Mouse (Mus musculus) spleen, embryonic (tissue): ENCODE data around the gene Skint5.
"Not testable (repeated sequence)": the region's sequence is repeated elsewhere in the genome, so short reads cannot be mapped to it uniquely, and the experiment has no call there.

Experiments used
- CTCF ChIA-PET: fragments of 350-600 bp; sonication (Branson Sonifier 250); formaldehyde crosslinking; loops from one replicate; lab custom pipeline; 2022; lab: Charles Lee

The Skint5 gene

DNA sequence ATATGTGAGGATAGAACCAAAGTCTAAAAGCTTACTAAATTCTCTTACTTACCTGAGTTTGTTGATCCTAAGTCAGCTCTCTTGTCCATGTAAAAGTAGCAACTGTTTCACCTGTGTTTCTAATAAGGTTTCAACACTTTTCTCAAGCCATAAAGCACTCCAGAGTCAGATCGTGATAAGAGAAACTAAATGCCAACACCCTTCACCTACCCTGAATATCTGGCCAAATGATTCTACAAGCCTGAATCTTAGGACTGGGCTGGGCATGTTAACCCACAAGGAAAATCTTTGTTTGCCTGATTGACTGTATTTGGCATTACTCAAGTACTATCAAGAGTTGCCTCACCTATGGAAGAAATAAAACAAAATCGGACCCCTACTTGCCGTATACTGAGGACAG is at the start of gene Skint5:
Gene Skint5, minus strand, starts transcription at position 101 of the 400 bp plus-strand sequence.
- CTCF ChIA-PET, result no interaction called here

DNA sequence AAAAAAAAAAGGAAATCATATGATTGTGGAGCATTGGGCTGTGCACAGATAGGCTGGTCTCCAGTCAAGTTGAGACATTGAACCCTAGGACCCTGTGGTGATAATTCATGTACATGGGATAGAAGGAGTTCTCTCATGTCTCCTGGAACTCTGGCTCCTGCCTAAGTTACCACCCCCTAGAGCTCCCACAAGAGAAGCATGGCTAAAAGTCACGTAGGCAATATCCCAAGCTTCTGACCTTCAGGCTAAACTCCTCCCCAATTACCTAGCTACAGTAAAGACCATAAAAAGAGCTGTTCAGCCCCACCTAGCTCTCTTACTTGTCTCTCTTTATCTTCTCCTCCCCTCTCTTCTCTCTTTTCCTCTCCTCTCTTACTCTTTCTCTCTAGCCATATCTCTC is 42.0 kb downstream of the Skint5 start:
- CTCF ChIA-PET, result interaction anchor here (0.6 kb wide), 1 partner anchor 146 kb away, joined by 5 read pairs; no protein-coding TSS in a partner anchor

DNA sequence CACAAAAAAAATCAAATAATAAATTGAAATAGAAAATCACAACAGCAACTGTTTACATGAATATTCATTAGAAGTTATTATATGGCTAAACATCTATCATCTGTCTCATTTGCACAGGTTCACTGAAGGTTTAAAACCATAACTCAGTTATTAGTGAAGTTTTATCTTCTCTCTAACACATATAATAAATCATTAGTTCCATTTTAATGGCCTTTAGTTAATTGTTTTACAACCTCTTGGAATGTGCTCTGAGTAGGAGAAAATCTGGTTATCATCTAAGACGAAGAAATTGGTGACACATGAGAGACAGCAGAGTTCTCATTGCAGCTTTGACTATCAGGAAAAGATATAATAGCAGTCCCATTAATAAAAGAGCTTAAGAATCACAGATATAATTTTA is 235.1 kb downstream of the Skint5 start:
- CTCF ChIA-PET, result no interaction called here

DNA sequence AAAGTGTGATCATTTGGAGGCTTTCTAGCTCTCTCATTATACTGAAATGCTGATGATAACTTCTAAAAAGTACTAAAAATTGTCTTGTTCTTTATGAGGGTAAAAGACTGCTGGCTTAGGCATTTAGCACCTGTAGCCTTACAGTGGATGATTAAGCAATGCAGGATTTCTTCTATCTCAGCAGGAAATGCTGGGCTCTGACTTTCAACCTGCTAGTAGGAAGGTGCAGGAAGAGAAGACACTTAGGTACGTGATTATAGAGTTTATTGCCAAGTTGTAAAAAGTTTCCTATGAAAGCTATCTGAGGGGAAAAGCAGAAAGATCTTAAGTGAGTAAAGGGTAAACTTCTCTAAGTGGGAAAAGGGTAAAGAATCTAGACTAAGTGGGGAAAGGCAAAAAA is 235.6 kb downstream of the Skint5 start:
- CTCF ChIA-PET, result no interaction called here

DNA sequence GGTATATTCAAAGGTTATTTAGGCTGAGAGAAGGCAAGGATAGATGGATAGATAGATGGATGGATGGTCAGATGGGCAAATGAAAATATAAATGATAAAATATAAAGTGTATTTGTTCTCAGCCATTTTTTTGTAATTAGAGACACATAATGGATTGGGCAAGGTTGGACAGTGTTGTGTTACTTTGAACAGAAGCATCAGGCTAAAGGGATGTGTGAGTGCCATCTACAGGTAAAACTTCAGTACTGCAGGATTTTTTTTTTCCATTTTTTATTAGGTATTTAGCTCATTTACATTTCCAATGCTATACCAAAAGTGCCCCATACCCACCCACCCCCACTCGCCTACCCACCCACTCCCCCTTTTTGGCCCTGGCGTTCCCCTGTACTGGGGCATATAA is 551.1 kb downstream of the Skint5 start:
- CTCF ChIA-PET, result not testable (repeated sequence)
